Mouse (Mus musculus) kidney, embryonic 16.5 days (tissue): Measurements from ENCODE around the gene Prc1. TPM values are rescaled to one million over a fixed set of nuclear protein-coding genes. Genes with fewer than 3 reads are reported as not detected.

Experiments
- ATAC-seq: fragments of 200-750 bp; cut with Nextera tagmentation; 2 replicates; pipeline ENCODE4 v1.8.0; 2017; ENCODE audit warnings: moderate TSS enrichment; ENCODE audit not compliant: low FRiP score, low TSS enrichment
- H3K27ac ChIP-seq: fragments of 300-500 bp; sonication (generic); 2 replicates; pipeline ENCODE4 v1.5.1; 2014; ENCODE audit warnings: low read length
- H3K27me3 ChIP-seq: fragments of 300-500 bp; sonication (generic); 2 replicates; pipeline ENCODE4 v1.6.1; 2014; ENCODE audit warnings: low read length, control low read depth, mixed read lengths; ENCODE audit not compliant: insufficient read depth
- H3K36me3 ChIP-seq: fragments of 300-500 bp; sonication (generic); 2 replicates; pipeline ENCODE4 v1.6.1; 2014; ENCODE audit warnings: low read length, control low read depth, mixed read lengths; ENCODE audit not compliant: insufficient read depth
- H3K4me1 ChIP-seq: fragments of 300-500 bp; sonication (generic); 2 replicates; pipeline ENCODE4 v1.6.1; 2014; ENCODE audit warnings: low read length, control low read depth, mixed read lengths; ENCODE audit not compliant: insufficient read depth
- H3K4me2 ChIP-seq: fragments of 300-500 bp; sonication (generic); replicated peaks from 2 replicates; pipeline ENCODE4 v1.6.1; 2014; ENCODE audit warnings: low read depth, low read length
- H3K4me3 ChIP-seq: fragments of 300-500 bp; sonication (generic); 2 replicates; pipeline ENCODE4 v1.5.1; 2014; ENCODE audit warnings: mild to moderate bottlenecking, low read length
- H3K9ac ChIP-seq: fragments of 300-500 bp; sonication (generic); replicated peaks from 2 replicates; pipeline ENCODE4 v1.6.1; 2014; ENCODE audit warnings: low read length
- H3K9me3 ChIP-seq: fragments of 300-500 bp; sonication (generic); 2 replicates; pipeline ENCODE4 v1.6.1; 2016; ENCODE audit warnings: low read length, control low read depth
- WGBS: fragments of 180-500 bp; shearing (Covaris S2); extraction: QIAGEN DNeasy Blood & Tissue Kit; methylation state at CpG from one replicate; pipeline ENCODE4 v1.1.7; 2014; 5-methylcytosine and 5-hydroxymethylcytosine counted together
- polyA plus RNA-seq: library from polyadenylated mRNA; unstranded; fragments of >200 nt; fragmentation: Nextera tagmentation; extraction: Ambion mirVana; gene quantifications from 2 replicates; pipeline ENCODE4 v1.2.1, GENCODE M21; 2015

The Prc1 gene
- polyA plus RNA-seq, 1 experiment from 2014 or later: 146 TPM

- ATAC-seq: no peak
- no peaks in the 10 kb centered on the region for H3K9me3 ChIP-seq
- H3K4me1 ChIP-seq: no peaks in the 10 kb centered on the region
- H3K4me2 ChIP-seq: no peak overlapping the region
- no peak overlapping the region for H3K4me3 ChIP-seq
- no peak overlapping the region for H3K27ac ChIP-seq
- 56% methylated on average over 8 of the region's 8 CpGs for WGBS
- no peak overlapping the region for H3K9ac ChIP-seq
- H3K27me3 ChIP-seq: no peaks in the 10 kb centered on the region
- peaks cover 46% of the 10 kb centered on the region for H3K36me3 ChIP-seq
These were observed 62.9 kb downstream of the Prc1 start for GRCm38 (mm10) chr7:80357156-80357555.

DNA sequence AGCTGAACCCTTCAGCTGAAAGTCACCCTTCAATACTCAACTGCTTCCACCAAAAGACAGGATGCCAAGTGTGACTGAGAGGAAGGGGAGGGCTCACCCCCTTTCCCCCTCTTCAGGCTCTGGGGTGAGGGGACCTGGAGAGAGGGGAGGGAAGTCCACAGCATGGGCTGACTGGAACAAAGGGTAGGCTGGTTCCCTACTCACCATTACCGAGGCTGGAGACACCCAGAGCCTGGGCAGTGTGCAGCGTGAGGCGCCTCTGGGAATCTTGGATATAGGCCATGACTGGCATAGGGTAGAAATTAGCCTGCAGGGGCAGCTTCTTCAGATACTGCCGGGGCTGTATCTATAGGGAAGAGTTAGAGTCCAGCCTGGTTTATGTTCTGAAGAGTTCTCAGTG, 63.8 kb downstream of the Prc1 start:
- no peak overlapping the region for H3K9ac ChIP-seq
- 84% methylated on average over 4 of the region's 4 CpGs for WGBS
- ATAC-seq: no peak

GRCm38 (mm10) chr7:80360435-80360834, 66.2 kb downstream of the Prc1 start:
- Histone ChIP-seq H3K36me3 (peaks cover 56% of the 10 kb centered on the region), H3K9me3 (no peaks in the 10 kb centered on the region), H3K27me3 (no peaks in the 10 kb centered on the region), H3K4me2 (no peak overlapping the region), H3K4me1 (no peaks in the 10 kb centered on the region), H3K9ac (no peak overlapping the region), H3K4me3 (no peak overlapping the region), H3K27ac (no peak overlapping the region)
- no peak for ATAC-seq
- WGBS: 37% methylated on average over 3 of the region's 3 CpGs

More for the DNA sequence above, 63.8 kb downstream of the Prc1 start:
- Histone ChIP-seq H3K4me1 (no peaks in the 10 kb centered on the region), H3K4me3 (no peak overlapping the region), H3K9me3 (no peaks in the 10 kb centered on the region), H3K4me2 (no peak overlapping the region), H3K36me3 (peaks cover 49% of the 10 kb centered on the region), H3K27ac (no peak overlapping the region), H3K27me3 (no peaks in the 10 kb centered on the region)

DNA sequence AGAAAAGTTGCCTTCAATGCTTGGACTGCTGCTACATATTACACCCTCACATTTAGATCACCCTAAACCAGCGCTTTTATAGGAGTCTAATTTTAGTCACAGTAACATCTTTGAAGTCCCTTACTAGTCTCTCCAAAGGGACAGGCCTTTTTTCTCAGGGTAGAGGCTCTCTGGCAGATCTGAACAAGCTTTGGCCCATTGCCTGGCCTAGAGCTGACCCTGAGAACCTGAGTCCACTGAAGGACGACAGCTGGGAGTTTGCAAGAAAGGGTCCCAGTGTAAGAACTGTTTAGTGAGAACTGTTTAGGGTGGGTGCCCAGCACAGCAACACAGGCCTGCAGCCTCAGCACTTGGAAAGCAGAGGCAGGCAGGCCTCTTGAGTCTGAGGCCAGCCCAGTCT, 71.5 kb downstream of the Prc1 start:
- H3K36me3 ChIP-seq: peaks cover 61% of the 10 kb centered on the region
- H3K27me3 ChIP-seq: no peaks in the 10 kb centered on the region
- H3K9ac ChIP-seq: no peak overlapping the region
- H3K4me3 ChIP-seq: no peak overlapping the region
- no peaks in the 10 kb centered on the region for H3K9me3 ChIP-seq
- peaks cover 22% of the 10 kb centered on the region for H3K4me1 ChIP-seq
- H3K4me2 ChIP-seq: no peak overlapping the region
- no peak for ATAC-seq
- 73% methylated on average over 2 of the region's 2 CpGs for WGBS
- H3K27ac ChIP-seq: no peak overlapping the region

Other genes starting within 250 kb of the Prc1 start
- gene Idh2, start 179.1 kb upstream of the Prc1 start, polyA plus RNA-seq: 782 and 850 TPM in 2 replicates
- gene Sema4b, start 107.6 kb upstream of the Prc1 start, polyA plus RNA-seq: 17.7 and 23.7 TPM in 2 replicates
- 131 and 144 TPM in 2 replicates for gene Cib1, start 61.6 kb upstream of the Prc1 start, polyA plus RNA-seq
- gene Gdpgp1, start 61.6 kb upstream of the Prc1 start, polyA plus RNA-seq: 3.5 and 4.0 TPM in 2 replicates
- 0.87 and 1.4 TPM in 2 replicates for gene Ttll13, start 48.1 kb upstream of the Prc1 start, polyA plus RNA-seq
- 51.7 and 51.9 TPM in 2 replicates for gene Ngrn, start 33.2 kb upstream of the Prc1 start, polyA plus RNA-seq
- 11.4 and 17.0 TPM in 2 replicates for gene Vps33b, start 24.8 kb upstream of the Prc1 start, polyA plus RNA-seq
- gene Rccd1, start 30.0 kb downstream of the Prc1 start, polyA plus RNA-seq: 7.8 and 11.6 TPM in 2 replicates
- 46.5 and 48.2 TPM in 2 replicates for gene Unc45a, start 46.6 kb downstream of the Prc1 start, polyA plus RNA-seq
- gene Hddc3, start 48.7 kb downstream of the Prc1 start, polyA plus RNA-seq: 22.6 and 23.8 TPM in 2 replicates
- gene Man2a2, start 76.9 kb downstream of the Prc1 start, polyA plus RNA-seq: 16.6 and 19.1 TPM in 2 replicates
- 16.8 and 18.3 TPM in 2 replicates for gene Fes, start 93.5 kb downstream of the Prc1 start, polyA plus RNA-seq
- 13.4 and 13.7 TPM in 2 replicates for gene Furin, start 111.0 kb downstream of the Prc1 start, polyA plus RNA-seq
- gene Blm, start 240.7 kb downstream of the Prc1 start, polyA plus RNA-seq: 21.7 and 25.2 TPM in 2 replicates